Mouse (Mus musculus): ENCODE measurements around the gene Abca17. TPM values are rescaled to one million over a fixed set of nuclear protein-coding genes. Genes with fewer than 3 reads are reported as not detected.
A peak's percentile ranks its signal among the peaks of the same experiment; 100 is the strongest.

Abca17 gene
- polyA plus RNA-seq, 1 experiment, result not detected

- TF ChIP-seq TAL1 (IDR thresholded peaks at IDR 0.05; ENCODE audit: low read length) (no peak), GATA1 (IDR thresholded peaks at IDR 0.05; ENCODE audit: low read length) (no peak)
These were observed 91.2 kb downstream of the Abca17 start for GRCm38 (mm10) chr17:24259702-24260101.

DNA sequence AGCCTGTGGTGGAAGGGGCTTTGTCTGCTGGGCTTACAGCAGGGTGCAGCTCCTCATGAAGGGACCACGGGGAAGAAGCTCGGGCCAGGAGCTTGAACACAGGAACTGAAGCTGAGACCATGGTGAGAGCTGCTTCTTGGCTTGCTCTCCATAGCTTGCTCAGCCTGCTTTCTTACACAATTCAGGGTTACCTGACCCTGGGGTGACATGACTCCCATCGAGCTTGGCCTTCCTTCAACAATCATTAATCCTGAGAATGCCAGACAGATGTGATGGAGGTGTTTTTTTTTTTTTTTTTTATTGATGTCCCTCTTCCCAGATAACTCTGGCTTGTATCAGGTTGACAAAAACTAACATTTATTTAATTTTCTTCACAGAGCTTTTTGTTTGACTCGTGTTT, 91.9 kb downstream of the Abca17 start:
- Histone ChIP-seq H3K27me3 (ENCODE audit: control insufficient read depth) (peaks cover 3% of the 10 kb centered on the region), H3K4me3 (replicated peaks) (no peak overlapping the region), H3K4me1 (ENCODE audit: control insufficient read depth) (no peaks in the 10 kb centered on the region; the same call in 1 of the 2 replicates), H3K36me3 (ENCODE audit: control insufficient read depth) (no peaks in the 10 kb centered on the region), H3K9me3 (ENCODE audit: control insufficient read depth, low read length) (peaks cover 1% of the 10 kb centered on the region)
- TF ChIP-seq TAL1 (IDR thresholded peaks at IDR 0.05; ENCODE audit: low read length) (no peak), GATA1 (IDR thresholded peaks at IDR 0.05; ENCODE audit: low read length) (no peak)

More at GRCm38 (mm10) chr17:24259702-24260101, 91.2 kb downstream of the Abca17 start:
- Histone ChIP-seq H3K27me3 (ENCODE audit: control insufficient read depth) (no peaks in the 10 kb centered on the region; the same call in 1 of the 2 replicates), H3K4me1 (ENCODE audit: control insufficient read depth) (no peaks in the 10 kb centered on the region; the same call in 1 of the 2 replicates), H3K36me3 (ENCODE audit: control insufficient read depth) (no peaks in the 10 kb centered on the region), H3K4me3 (replicated peaks) (no peak overlapping the region), H3K9me3 (ENCODE audit: control insufficient read depth, low read length) (peaks cover 5% of the 10 kb centered on the region)

DNA sequence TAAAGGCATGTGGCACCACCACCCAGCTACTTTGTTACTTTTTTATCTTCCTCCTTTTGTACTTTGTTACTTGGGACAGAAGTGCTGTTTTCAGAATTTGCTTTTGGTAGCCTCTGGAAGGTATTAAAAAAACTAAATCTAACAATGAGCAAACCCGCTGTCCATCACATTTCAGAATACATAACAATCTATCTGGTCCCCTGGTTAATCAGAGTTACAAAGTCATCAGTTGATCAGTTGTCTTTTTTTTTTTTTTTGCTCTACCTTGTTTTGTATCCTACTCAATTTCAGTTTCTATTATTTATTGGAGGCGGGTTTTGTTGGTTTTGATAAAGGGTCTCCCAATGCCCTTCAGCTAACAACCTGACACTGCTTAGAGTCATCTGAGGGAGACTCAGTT, 98.5 kb downstream of the Abca17 start:
- no peak; the same call in 2 of the 3 replicates for TF ChIP-seq TAL1 (IDR thresholded peaks at IDR 0.05; ENCODE audit: low read length)
- TF ChIP-seq GATA1 (IDR thresholded peaks at IDR 0.05; ENCODE audit: low read length), result no peak
- peaks cover 11% of the 10 kb centered on the region for H3K9me3 ChIP-seq (ENCODE audit: control insufficient read depth, low read length)
- peaks cover 37% of the 10 kb centered on the region for H3K4me1 ChIP-seq (ENCODE audit: control insufficient read depth)
- H3K36me3 ChIP-seq (ENCODE audit: control insufficient read depth), result peaks cover 31% of the 10 kb centered on the region
- H3K27me3 ChIP-seq (ENCODE audit: control insufficient read depth), result peaks cover 8% of the 10 kb centered on the region
- H3K4me3 ChIP-seq (replicated peaks), result peak overlapping the region; percentile 100

GRCm38 (mm10) chr17:24251320-24252069, 99.4 kb downstream of the Abca17 start, which contains the start of gene Ccnf:
TSS of gene Ccnf (minus strand) at chr17:24251484.
- peaks cover 11% of the 10 kb centered on the region for H3K9me3 ChIP-seq (ENCODE audit: control insufficient read depth, low read length)
- TF ChIP-seq TAL1 (IDR thresholded peaks at IDR 0.05; ENCODE audit: low read length) (no peak), GATA1 (IDR thresholded peaks at IDR 0.05; ENCODE audit: low read length) (no peak)

GRCm38 (mm10) chr17:24250988-24251319, 99.9 kb downstream of the Abca17 start:
- peaks cover 44% of the 10 kb centered on the region for H3K36me3 ChIP-seq (ENCODE audit: control insufficient read depth)
- TF ChIP-seq TAL1 (IDR thresholded peaks at IDR 0.05; ENCODE audit: low read length) (no peak), GATA1 (IDR thresholded peaks at IDR 0.05; ENCODE audit: low read length) (no peak)
- peak overlapping the region; percentile 100 for H3K4me3 ChIP-seq (replicated peaks)
- peaks cover 43% of the 10 kb centered on the region for H3K4me1 ChIP-seq (ENCODE audit: control insufficient read depth)
- H3K9me3 ChIP-seq (ENCODE audit: control insufficient read depth, low read length), result peaks cover 11% of the 10 kb centered on the region
- peaks cover 8% of the 10 kb centered on the region for H3K27me3 ChIP-seq (ENCODE audit: control insufficient read depth)

More at GRCm38 (mm10) chr17:24251320-24252069, 99.4 kb downstream of the Abca17 start, which contains the start of gene Ccnf:
- H3K36me3 ChIP-seq (ENCODE audit: control insufficient read depth), result peaks cover 39% of the 10 kb centered on the region
- peaks cover 8% of the 10 kb centered on the region for H3K27me3 ChIP-seq (ENCODE audit: control insufficient read depth)
- peak within 1 kb of the TSS; percentile 100 for H3K4me3 ChIP-seq (replicated peaks)
- H3K4me1 ChIP-seq (ENCODE audit: control insufficient read depth), result peaks cover 40% of the 10 kb centered on the region

DNA sequence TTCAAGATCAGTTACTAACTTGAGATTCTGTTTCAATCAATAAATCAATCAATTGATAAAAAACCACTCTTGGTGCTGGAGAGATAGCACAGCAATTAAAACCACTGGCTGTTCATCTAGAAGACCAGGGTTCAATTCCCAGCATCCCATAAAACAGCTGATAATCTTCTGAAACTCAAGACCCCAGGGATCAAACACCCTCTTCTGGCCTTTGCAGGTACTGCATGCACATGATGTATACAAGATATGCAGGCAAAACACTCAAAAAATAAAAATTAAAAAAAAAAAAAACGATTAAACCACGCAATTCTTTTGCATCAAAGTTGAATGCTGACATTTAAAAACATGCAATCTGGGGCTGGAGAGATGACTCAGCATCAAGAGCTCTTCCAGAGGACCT, 102.2 kb downstream of the Abca17 start:
- TF ChIP-seq TAL1 (IDR thresholded peaks at IDR 0.05; ENCODE audit: low read length), result no peak
- TF ChIP-seq GATA1 (IDR thresholded peaks at IDR 0.05; ENCODE audit: low read length), result no peak
- Histone ChIP-seq H3K4me3 (replicated peaks) (peak overlapping the region; percentile 100), H3K9me3 (ENCODE audit: control insufficient read depth, low read length) (peaks cover 22% of the 10 kb centered on the region), H3K36me3 (ENCODE audit: control insufficient read depth) (peaks cover 63% of the 10 kb centered on the region), H3K4me1 (ENCODE audit: control insufficient read depth) (peaks cover 47% of the 10 kb centered on the region), H3K27me3 (ENCODE audit: control insufficient read depth) (peaks cover 3% of the 10 kb centered on the region)

GRCm38 (mm10) chr17:24244061-24244460, 106.8 kb downstream of the Abca17 start:
- Histone ChIP-seq H3K9me3 (ENCODE audit: control insufficient read depth, low read length) (peaks cover 39% of the 10 kb centered on the region), H3K36me3 (ENCODE audit: control insufficient read depth) (peaks cover 94% of the 10 kb centered on the region), H3K4me1 (ENCODE audit: control insufficient read depth) (peaks cover 26% of the 10 kb centered on the region), H3K4me3 (replicated peaks) (no peak overlapping the region), H3K27me3 (ENCODE audit: control insufficient read depth) (peaks cover 3% of the 10 kb centered on the region; the same call in 1 of the 2 replicates)
- TF ChIP-seq TAL1 (IDR thresholded peaks at IDR 0.05; ENCODE audit: low read length), result no peak
- TF ChIP-seq GATA1 (IDR thresholded peaks at IDR 0.05; ENCODE audit: low read length), result no peak

GRCm38 (mm10) chr17:24243311-24243969, 107.4 kb downstream of the Abca17 start:
- no peak for TF ChIP-seq GATA1 (IDR thresholded peaks at IDR 0.05; ENCODE audit: low read length)
- TF ChIP-seq TAL1 (IDR thresholded peaks at IDR 0.05; ENCODE audit: low read length), result no peak
- H3K9me3 ChIP-seq (ENCODE audit: control insufficient read depth, low read length), result peaks cover 33% of the 10 kb centered on the region
- H3K4me3 ChIP-seq (replicated peaks), result no peak overlapping the region
- H3K36me3 ChIP-seq (ENCODE audit: control insufficient read depth), result peaks cover 94% of the 10 kb centered on the region
- H3K27me3 ChIP-seq (ENCODE audit: control insufficient read depth), result peaks cover 3% of the 10 kb centered on the region; the same call in 1 of the 2 replicates
- H3K4me1 ChIP-seq (ENCODE audit: control insufficient read depth), result peaks cover 20% of the 10 kb centered on the region

GRCm38 (mm10) chr17:24236921-24237320, 113.9 kb downstream of the Abca17 start:
- peaks cover 3% of the 10 kb centered on the region; the same call in 1 of the 2 replicates for H3K27me3 ChIP-seq (ENCODE audit: control insufficient read depth)
- H3K36me3 ChIP-seq (ENCODE audit: control insufficient read depth), result peaks cover 99% of the 10 kb centered on the region
- H3K4me1 ChIP-seq (ENCODE audit: control insufficient read depth), result peaks cover 10% of the 10 kb centered on the region
- H3K9me3 ChIP-seq (ENCODE audit: control insufficient read depth, low read length), result peaks cover 13% of the 10 kb centered on the region
- no peak overlapping the region for H3K4me3 ChIP-seq (replicated peaks)
- TF ChIP-seq TAL1 (IDR thresholded peaks at IDR 0.05; ENCODE audit: low read length), result no peak
- no peak for TF ChIP-seq GATA1 (IDR thresholded peaks at IDR 0.05; ENCODE audit: low read length)
